Mouse (Mus musculus) brain, embryonic 14.5 days (tissue): ENCODE data around the gene Cmpk1. TPM values are rescaled to one million over a fixed set of nuclear protein-coding genes. Genes with fewer than 3 reads are reported as not detected.

Experiments
- DNase-seq: peaks from one replicate; pipeline ENCODE4 v3.0.0-alpha.2; 2011; ENCODE audit warnings: low read depth
- CTCF ChIP-seq: fragments of 200-500 bp; IDR thresholded peaks from 2 replicates; pipeline ENCODE4 v1.5.1; 2012; ENCODE audit warnings: inconsistent platforms, mild to moderate bottlenecking, moderate library complexity, borderline replicate concordance; ENCODE audit not compliant: insufficient read depth, insufficient read length; ENCODE audit errors: extremely low read depth
- POLR2A ChIP-seq: fragments of 200-500 bp; IDR thresholded peaks from 2 replicates; pipeline ENCODE4 v1.6.1; 2012; ENCODE audit warnings: mild to moderate bottlenecking, inconsistent platforms, borderline replicate concordance; ENCODE audit not compliant: poor library complexity, insufficient read depth, insufficient read length, severe bottlenecking; ENCODE audit errors: extremely low read depth
- polyA plus RNA-seq: library from polyadenylated mRNA; depleted of rRNA; stranded (reverse); fragments of >200 nt; gene quantifications from 2 replicates; pipeline ENCODE4 v1.2.3, GENCODE M21; 2012; rRNA removed

The Cmpk1 gene
- 64.5 and 71.7 TPM in 2 replicates for polyA plus RNA-seq

GRCm38 (mm10) chr4:114986591-114987432, at the start of gene Cmpk1:
Gene Cmpk1, minus strand, starts transcription at chr4:114987241.
- DNase-seq, result peak; percentile 94
- no peak for TF ChIP-seq CTCF
- peak; percentile 59 for TF ChIP-seq POLR2A

DNA sequence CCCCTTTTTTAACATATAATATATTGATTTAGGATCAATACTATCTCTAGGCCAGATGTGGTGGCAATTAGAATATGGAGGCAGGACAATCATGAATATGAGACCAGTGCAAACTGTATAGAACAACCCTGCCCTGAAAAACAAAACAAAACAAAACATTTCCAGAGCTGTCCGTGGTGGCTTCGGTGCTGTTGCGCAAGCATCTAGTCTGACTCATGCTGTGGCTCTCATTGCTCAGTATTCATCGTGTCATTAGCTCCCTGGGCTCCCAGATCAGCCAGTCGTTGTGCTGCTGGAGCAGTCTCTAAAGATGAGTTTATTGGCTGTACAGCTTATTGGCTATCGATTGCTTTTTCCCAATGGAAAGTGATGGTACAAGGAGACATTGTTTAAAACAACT, 48.0 kb upstream of the Cmpk1 start:
- no peak for DNase-seq
- TF ChIP-seq CTCF (no peak), POLR2A (no peak)

- DNase-seq, result no peak
- TF ChIP-seq POLR2A (no peak), CTCF (no peak)
These were observed 33.0 kb upstream of the Cmpk1 start for GRCm38 (mm10) chr4:115019997-115020396.

GRCm38 (mm10) chr4:115014276-115014675, 27.2 kb upstream of the Cmpk1 start:
- DNase-seq, result no peak
- TF ChIP-seq CTCF, result no peak
- TF ChIP-seq POLR2A, result no peak

- TF ChIP-seq CTCF, result no peak
- TF ChIP-seq POLR2A, result no peak
- DNase-seq, result peak; percentile 21
These were observed 13.4 kb upstream of the Cmpk1 start for GRCm38 (mm10) chr4:115000429-115000795.

DNA sequence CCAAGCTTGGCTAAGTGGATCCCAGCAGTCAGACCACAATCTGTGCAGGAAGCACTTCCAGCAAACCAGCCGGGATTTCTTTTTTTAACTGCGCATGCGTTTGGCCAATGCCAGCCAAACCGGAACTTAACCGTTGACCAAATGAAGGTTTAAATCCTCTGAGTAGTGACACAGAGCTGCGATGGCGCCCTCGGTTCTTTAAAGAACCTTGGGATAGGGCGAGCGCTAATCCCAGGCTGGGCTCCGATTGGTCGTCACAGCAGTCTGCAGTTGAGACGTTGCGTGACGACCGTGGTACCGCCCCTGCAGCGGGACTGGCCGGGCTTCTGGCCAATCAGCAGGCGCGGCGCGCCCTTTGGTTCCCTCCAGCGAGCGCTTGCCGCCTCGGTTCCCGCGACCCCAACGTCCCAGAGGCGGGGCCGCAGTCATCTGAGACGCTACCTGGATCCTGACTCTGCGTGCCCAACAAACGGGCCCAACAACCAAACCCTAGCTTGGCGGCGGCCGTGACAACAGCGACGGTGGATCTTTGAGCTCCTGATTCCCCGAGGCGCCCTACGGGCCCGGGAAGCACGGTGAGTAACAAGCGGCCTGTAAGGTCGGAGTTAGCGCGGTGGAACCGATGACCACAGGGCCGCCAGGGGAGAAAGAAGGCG, 12.9 kb upstream of the Cmpk1 start, which contains the start of gene Stil:
Gene Stil (plus strand): TSS at position 387 of the 656 bp plus-strand sequence.
- TF ChIP-seq CTCF (no peak), POLR2A (peak; percentile 75; the same call in 1 of the 2 replicates)
- DNase-seq, result peak; percentile 100

GRCm38 (mm10) chr4:114999445-114999772, 12.4 kb upstream of the Cmpk1 start:
- TF ChIP-seq POLR2A (no peak), CTCF (no peak)
- DNase-seq, result no peak

DNA sequence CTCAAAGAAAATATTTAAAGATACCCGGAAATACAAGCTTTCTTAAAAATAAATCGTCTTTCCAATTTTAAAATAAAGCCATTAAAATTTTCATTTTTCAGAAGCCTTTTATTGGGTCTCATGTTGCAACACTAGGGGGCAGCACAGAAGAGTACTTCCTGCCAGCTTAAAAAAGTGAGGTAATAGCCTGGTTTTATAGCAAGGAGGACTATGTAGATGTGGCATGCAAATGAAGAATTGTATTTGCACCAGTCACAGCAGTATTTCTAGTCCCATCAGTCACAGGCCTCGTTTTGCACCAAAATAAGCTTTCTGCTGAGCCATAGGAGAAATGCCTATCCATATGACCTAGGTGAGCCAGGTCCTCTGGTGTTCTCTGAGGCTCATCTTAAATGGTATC, 10.0 kb upstream of the Cmpk1 start:
- DNase-seq, result peak; percentile 40
- no peak for TF ChIP-seq POLR2A
- peak; percentile 33; the same call in 1 of the 2 replicates for TF ChIP-seq CTCF

GRCm38 (mm10) chr4:114994218-114994617, 7.2 kb upstream of the Cmpk1 start:
- no peak for DNase-seq
- TF ChIP-seq POLR2A, result no peak
- TF ChIP-seq CTCF, result no peak

DNA sequence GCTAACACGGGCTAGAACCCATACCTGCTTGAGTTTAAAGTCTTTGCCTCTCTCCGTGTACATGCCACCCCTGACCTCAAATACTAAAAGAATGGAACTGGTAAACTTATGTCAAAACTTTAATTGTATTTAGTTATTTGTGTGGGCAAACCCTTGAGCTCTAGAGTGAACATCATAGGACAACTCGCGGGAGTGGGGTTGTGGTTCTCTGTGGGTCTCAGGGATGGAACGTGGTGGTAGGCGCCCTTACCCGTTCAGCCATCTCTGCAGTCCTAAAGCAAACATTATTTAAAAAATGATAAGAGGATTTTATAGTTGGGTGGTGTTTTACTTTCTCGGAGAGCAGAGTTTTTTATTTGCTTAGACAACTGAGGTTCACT, 840 bp downstream of the Cmpk1 start:
- no peak for DNase-seq

DNA sequence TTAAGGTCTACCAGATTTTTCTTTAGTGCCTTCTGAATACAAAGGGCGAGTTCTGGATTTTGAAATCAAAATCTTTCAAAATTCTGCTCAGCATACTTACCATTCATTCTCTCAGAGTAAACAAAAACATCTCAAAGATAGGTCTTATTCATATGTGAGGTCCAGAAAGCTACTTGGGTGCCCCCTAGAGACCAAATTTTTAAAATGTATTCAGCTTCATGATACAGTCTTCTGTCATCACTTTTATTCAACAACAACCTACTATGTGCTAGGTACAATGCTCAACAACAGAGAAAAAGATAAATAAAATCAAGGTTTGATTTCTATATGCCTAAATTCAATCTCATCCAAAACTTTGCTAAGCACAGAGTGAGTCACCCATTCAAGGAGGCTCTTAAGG, 4.0 kb downstream of the Cmpk1 start:
- no peak for TF ChIP-seq CTCF
- no peak for TF ChIP-seq POLR2A
- peak; percentile 23 for DNase-seq

More for the DNA sequence above, 840 bp downstream of the Cmpk1 start:
- TF ChIP-seq CTCF, result no peak
- TF ChIP-seq POLR2A, result no peak
